Mouse (Mus musculus) mature B cell (primary cell): ENCODE results near the gene Dnm3.

ENCODE experiments used
- in situ Hi-C: fragments of 300-500 bp; cut with MboI; formaldehyde crosslinking; loops from 2 replicates; pipeline ENCODE4 v1.14.3; 2019

Dnm3 gene

DNA sequence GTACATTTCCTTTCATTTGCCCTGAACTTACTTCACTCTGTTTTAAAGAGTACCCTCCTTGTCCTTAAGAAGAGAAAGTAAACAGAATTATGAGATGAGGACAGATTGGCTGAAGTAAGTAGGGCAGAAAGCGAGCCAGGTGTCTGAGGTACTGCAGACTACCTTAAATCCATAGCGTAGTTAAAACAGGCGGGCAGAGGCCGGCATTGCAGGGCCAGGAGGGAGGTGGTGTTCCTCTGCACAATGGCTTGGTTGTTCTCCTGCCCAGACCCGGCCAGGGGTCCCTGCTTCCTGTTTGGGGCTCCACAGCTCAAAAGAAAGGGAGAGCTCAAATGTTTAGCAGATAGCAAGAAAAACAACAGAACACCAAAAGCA is 441.4 kb downstream of the Dnm3 start:
- in situ Hi-C loops: no loop called here

GRCm38 (mm10) chr1:162035800-162036460 is 441.9 kb downstream of the Dnm3 start:
- in situ Hi-C loops: no loop called here

- in situ Hi-C loops: loop anchor here (25.0 kb wide), 1 partner anchor 289 kb away; no protein-coding TSS in a partner anchor
Observed at GRCm38 (mm10) chr1:162023681-162024270, 454.1 kb downstream of the Dnm3 start.

- in situ Hi-C loops: loop anchor here (25.0 kb wide), 1 partner anchor 292 kb away; no protein-coding TSS in a partner anchor
Observed at GRCm38 (mm10) chr1:162020766-162021165, 457.1 kb downstream of the Dnm3 start.

DNA sequence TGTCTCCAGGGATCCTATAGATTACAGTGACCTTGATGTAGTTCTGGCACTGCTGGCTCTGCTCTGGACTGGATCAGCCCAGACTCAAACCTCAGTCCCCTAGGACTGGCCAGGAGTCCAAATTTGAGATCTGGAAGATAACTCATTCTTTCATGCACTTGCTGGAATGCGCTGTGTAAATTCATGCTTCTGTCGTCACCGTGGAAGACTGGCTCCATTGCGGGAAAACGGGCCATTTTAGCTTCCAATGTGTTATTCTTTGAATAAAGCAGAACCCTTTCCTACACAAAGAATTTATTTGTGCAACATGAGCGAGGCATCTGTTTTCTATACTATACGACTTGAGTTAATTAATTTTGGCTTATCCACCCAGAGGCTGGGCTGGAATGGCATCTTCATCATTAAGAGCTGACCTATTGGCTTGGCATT is 457.5 kb downstream of the Dnm3 start:
- in situ Hi-C loops: loop anchor here (25.0 kb wide), 1 partner anchor 292 kb away; no protein-coding TSS in a partner anchor

DNA sequence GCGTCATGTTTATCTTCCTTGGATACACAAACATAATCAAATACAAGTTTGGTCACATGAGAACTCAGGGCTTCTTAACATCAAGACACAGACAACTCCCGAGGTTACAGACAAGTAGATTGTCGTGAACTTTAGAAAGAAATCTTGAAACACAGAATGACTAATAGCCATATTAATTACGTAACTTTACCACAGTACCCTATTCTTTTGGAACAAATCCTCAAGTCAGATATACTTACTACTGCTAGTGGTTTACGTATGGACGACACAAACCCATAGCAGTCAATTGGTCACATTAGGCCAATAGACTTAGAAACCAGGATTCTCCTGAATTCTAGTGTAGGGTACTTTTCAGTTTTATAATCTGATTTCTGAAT is 459.2 kb downstream of the Dnm3 start:
- in situ Hi-C loops: loop anchor here (25.0 kb wide), 1 partner anchor 294 kb away; no protein-coding TSS in a partner anchor

DNA sequence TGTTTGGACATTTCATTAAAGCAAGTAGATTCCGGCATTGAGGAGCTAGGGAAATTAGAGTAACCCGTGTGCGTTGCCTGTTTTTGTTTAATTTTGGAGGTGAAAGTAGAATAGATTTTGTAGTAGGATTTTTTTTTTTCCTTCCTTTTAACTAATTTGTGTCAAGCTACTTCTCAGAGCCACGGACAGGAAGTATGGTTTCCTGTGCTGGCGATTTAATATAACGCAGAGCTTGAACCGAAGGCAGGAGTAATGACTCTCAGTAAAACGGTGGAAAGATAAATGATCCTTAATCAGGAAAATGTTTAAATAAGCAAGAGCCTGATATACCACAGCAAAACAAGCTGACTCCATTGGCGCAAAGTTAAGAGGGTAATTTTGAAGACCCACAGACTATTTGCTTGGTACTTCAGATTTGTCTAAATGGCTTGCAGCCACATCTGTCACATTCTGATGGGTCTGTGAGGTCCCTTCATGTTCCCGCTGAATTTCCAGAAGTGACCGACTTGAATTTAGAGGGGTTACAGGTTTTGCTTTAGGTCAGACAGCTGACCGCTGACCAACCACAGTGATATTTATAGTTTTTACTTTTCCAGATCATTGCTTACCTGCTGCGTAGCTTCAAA is 459.7 kb downstream of the Dnm3 start:
- in situ Hi-C loops: loop anchor here (25.0 kb wide), 1 partner anchor 294 kb away; no protein-coding TSS in a partner anchor

- in situ Hi-C loops: loop anchor here (25.0 kb wide), 1 partner anchor 295 kb away; no protein-coding TSS in a partner anchor
Observed at GRCm38 (mm10) chr1:162016982-162017381, 460.9 kb downstream of the Dnm3 start.

DNA sequence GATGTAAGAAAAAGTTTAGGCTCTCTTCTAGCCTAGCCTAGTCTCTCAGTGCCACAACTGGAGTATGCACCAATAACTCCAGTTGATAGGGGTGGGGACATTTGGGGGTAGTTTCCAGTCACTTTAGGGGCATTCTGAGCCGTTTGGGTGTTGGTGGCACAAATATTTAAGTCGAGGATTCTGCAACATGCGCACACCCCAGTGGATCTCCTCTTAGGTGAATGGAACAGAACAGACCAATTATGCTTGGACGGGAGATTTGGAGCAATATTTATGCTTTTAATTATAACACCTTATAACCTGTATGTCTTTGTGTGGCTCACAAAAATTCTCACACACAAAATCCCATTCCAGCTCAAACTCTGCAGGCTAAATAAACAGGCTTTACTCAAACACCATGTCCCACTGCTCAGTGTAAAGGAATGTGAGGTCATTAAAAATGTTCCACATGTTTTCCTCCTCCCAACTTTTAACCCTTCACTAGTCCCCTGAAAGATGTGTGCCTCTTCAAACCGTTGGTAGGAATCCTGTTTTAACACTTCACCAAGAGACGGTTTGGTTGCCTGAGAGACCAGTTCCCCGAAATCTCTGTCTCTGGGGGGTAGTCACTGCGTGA is 462.5 kb downstream of the Dnm3 start:
- in situ Hi-C loops: loop anchor here (25.0 kb wide), 1 partner anchor 297 kb away; no protein-coding TSS in a partner anchor

GRCm38 (mm10) chr1:162013561-162013960 is 464.3 kb downstream of the Dnm3 start:
- in situ Hi-C loops: loop anchor here (25.0 kb wide), 1 partner anchor 299 kb away; no protein-coding TSS in a partner anchor

- in situ Hi-C loops: loop anchor here (25.0 kb wide), 1 partner anchor 301 kb away; no protein-coding TSS in a partner anchor
Observed at GRCm38 (mm10) chr1:162011523-162012245, 466.1 kb downstream of the Dnm3 start.

- in situ Hi-C loops: loop anchor here (25.0 kb wide), 1 partner anchor 303 kb away; no protein-coding TSS in a partner anchor
Observed at GRCm38 (mm10) chr1:162009086-162009485, 468.7 kb downstream of the Dnm3 start.

GRCm38 (mm10) chr1:162008631-162009067 is 469.2 kb downstream of the Dnm3 start:
- in situ Hi-C loops: loop anchor here (25.0 kb wide), 1 partner anchor 304 kb away; no protein-coding TSS in a partner anchor

DNA sequence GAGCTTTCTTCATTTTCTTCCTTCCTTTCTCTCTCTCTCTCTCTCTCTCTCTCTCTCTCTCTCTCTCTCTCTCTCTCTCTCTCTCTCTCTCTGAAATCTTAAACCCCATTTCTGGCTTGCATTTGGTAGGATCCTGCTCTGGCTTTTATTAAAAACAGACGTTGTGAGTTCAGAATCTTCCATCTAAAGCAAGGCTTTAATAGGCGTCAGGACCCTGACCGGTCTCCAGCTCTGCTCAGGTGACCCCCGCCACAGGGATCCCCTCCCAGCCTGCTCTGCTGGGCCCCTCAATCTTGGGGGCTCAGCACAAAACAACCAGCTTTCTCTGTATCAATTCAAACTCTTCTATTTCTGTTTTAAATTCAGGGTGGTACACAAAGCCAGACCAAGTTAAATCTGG is 469.6 kb downstream of the Dnm3 start:
- in situ Hi-C loops: loop anchor here (25.0 kb wide), 1 partner anchor 304 kb away; no protein-coding TSS in a partner anchor

GRCm38 (mm10) chr1:162006109-162006508 is 471.7 kb downstream of the Dnm3 start:
- in situ Hi-C loops: loop anchor here (25.0 kb wide), 1 partner anchor 306 kb away; no protein-coding TSS in a partner anchor

DNA sequence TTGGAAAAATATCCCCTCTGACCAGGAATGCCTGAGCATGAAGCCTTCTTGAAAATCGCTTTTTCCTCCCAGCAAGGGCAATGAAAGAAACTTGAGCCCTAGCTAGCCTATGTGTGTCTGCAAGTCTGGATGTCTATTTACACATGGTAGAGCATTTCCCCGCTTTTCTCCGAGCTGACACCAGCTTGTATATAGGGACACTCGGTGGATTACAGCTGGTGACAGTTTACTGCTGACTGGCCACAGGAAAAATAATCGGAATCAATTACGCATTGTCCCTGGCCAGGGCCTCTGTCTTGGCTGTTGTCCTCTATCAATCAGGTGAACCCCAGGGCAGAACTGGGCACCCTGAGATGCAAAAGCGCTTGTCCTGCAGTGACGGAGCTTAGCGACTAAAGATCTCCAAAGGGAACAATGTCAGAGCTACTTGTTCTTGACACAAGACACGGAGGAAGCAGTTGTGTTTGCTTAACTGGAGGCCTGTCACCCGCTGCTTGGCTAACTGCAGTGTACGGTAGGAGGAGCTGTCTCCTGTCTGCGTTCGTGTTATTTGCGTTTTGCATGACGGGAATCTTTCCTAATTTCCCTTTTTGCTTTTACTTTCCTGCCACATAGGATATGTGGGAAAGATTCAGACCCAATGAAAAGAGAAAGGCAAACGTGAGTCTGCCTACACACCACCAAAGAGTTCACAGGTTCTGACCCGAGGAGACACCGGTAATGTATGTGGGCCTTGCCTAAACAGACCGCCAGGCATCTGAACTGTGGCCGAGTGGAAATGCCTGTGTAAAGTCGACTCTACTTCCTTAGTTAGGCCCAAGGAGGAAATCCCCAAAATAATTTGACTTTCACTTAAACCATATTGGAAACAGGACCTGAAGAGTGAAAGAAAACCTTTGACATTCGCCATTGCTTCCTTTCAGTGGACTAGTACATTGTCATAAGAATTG is 472.7 kb downstream of the Dnm3 start:
- in situ Hi-C loops: loop anchor here (25.0 kb wide), 1 partner anchor 307 kb away; no protein-coding TSS in a partner anchor

DNA sequence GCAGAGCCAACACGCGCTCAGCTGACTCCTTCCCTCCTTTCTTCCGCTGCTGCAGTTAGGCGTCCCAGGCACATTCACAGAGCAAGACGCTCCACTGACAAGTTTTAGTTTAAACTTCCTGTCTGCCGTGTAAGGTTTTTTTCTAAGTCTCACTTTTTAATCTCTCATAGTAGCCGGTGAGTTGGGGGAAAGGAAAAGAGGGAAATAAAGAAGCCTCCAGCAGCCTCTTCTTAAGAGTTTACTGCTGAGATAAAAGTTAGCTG is 473.4 kb downstream of the Dnm3 start:
- in situ Hi-C loops: loop anchor here (25.0 kb wide), 1 partner anchor 308 kb away; no protein-coding TSS in a partner anchor

GRCm38 (mm10) chr1:162003729-162004517 is 473.9 kb downstream of the Dnm3 start:
- in situ Hi-C loops: loop anchor here (25.0 kb wide), 1 partner anchor 308 kb away; no protein-coding TSS in a partner anchor

GRCm38 (mm10) chr1:162001328-162001727 is 476.5 kb downstream of the Dnm3 start:
- in situ Hi-C loops: loop anchor here (25.0 kb wide), 1 partner anchor 311 kb away; no protein-coding TSS in a partner anchor
